Mouse (Mus musculus) C2C12 (cell line): ENCODE data around the gene Prph.

Experiments
- CEBPB ChIP-seq: IDR thresholded peaks from one replicate; pipeline ENCODE4 v1.6.1; 2011; ENCODE audit warnings: low read depth, mild to moderate bottlenecking, control low read depth, moderate library complexity
- CTCF ChIP-seq: IDR thresholded peaks from one replicate; pipeline ENCODE4 v1.5.1; 2011; ENCODE audit not compliant: control insufficient read depth, insufficient read depth, insufficient read length
- MAX ChIP-seq: IDR thresholded peaks from one replicate; pipeline ENCODE4 v1.6.1; 2011; ENCODE audit warnings: mild to moderate bottlenecking, control low read depth
- MYOD1 ChIP-seq: IDR thresholded peaks from one replicate; pipeline ENCODE4 v1.6.1; 2011; ENCODE audit warnings: low read depth; ENCODE audit not compliant: control insufficient read depth, insufficient read length
- MYOG ChIP-seq: IDR thresholded peaks from one replicate; pipeline ENCODE4 v1.6.1; 2011; ENCODE audit not compliant: control insufficient read depth, insufficient read length; ENCODE audit errors: extremely low read depth
- USF1 ChIP-seq: IDR thresholded peaks from one replicate; pipeline ENCODE4 v1.6.1; 2011; ENCODE audit warnings: low read depth, mild to moderate bottlenecking, control low read depth, moderate library complexity

DNA sequence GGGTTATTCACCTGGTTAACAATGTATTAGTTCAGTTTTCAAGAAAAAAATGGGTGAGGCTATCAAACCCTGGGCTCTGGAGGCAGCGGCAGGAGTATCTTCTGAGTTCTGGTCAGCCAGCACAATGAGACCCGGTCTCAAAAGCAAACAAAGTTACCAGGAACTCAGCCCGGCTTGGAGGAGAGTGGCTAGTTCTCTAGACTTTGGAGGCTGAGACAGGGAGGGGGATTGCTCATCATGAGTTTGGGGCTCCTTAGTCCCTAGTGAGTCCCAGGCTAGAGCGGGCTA, 23.6 kb upstream of the Prph start:
- no peak for TF ChIP-seq MYOG
- TF ChIP-seq CEBPB, result no peak
- TF ChIP-seq CTCF, result no peak
- no peak for TF ChIP-seq USF1
- no peak for TF ChIP-seq MAX
- TF ChIP-seq MYOD1, result no peak
